Mouse (Mus musculus) lung, postnatal 0 days (tissue): ENCODE data around the gene Gm1043.

Experiments
- CTCF ChIP-seq: IDR thresholded peaks from 2 replicates; pipeline ENCODE4 v1.5.1; 2016; ENCODE audit warnings: antibody characterized with exemption, mild to moderate bottlenecking
- EP300 ChIP-seq: IDR thresholded peaks from 2 replicates; pipeline ENCODE4 v1.6.1; 2016; ENCODE audit warnings: antibody characterized with exemption, mild to moderate bottlenecking, control low read depth

GRCm38 (mm10) chr5:37035896-37036295, 49.3 kb upstream of the Gm1043 start:
- TF ChIP-seq CTCF: no peak
- no peak for TF ChIP-seq EP300
